Mouse (Mus musculus) heart, postnatal 36 days (tissue): ENCODE measurements around the gene Dapp1. TPM values are rescaled to one million over a fixed set of nuclear protein-coding genes. Genes with fewer than 3 reads are reported as not detected.

Experiments used
- total RNA-seq, 2 experiments: library from RNA; stranded (reverse); gene quantifications; 2 replicates each; pipeline ENCODE4 v1.2.3; 2021

Dapp1 gene
- total RNA-seq, 2 experiments from 2014 or later = 4.5 to 5.1 TPM

Other genes with a start within 250 kb of the Dapp1 start
- 10 to 100 TPM; 60.4 to 61.0 TPM for gene H2afz, start 117.1 kb downstream of the Dapp1 start, total RNA-seq
- 1 to 10 TPM; 8.4 to 8.8 TPM for gene Dnajb14, start 113.9 kb downstream of the Dapp1 start, total RNA-seq
- 10 to 100 TPM; 91.1 to 93.8 TPM for gene Lamtor3, start 63.0 kb downstream of the Dapp1 start, total RNA-seq
- 10 to 100 TPM; 52.5 to 58.2 TPM for gene 1110002E22Rik, start 83.5 kb upstream of the Dapp1 start, total RNA-seq
- under 1 TPM; 0.64 to 0.81 TPM for gene Gm5105, start 85.8 kb upstream of the Dapp1 start, total RNA-seq
- gene Trmt10a, start 161.9 kb upstream of the Dapp1 start, total RNA-seq = 1 to 10 TPM; 2.3 to 3.2 TPM
- 1 to 10 TPM; 5.4 to 6.2 TPM for gene Mttp, start 163.4 kb upstream of the Dapp1 start, total RNA-seq
- not detected for gene 4930579F01Rik, start 212.3 kb upstream of the Dapp1 start, total RNA-seq
- under 1 TPM; 0.11 to 0.17 TPM for gene Adh7, start 236.2 kb upstream of the Dapp1 start, total RNA-seq